Mouse (Mus musculus) limb, embryonic 12.5 days (tissue): ENCODE measurements around the gene Tbl1xr1. TPM values are rescaled to one million over a fixed set of nuclear protein-coding genes. Genes with fewer than 3 reads are reported as not detected.

Experiments used
- ATAC-seq: fragments of 200-750 bp; cut with Nextera tagmentation; 2 replicates; pipeline ENCODE4 v1.8.0; 2017; ENCODE audit warnings: low read depth, moderate TSS enrichment; ENCODE audit not compliant: insufficient number of reproducible peaks, insufficient read depth, low FRiP score, low TSS enrichment
- H3K27ac ChIP-seq: fragments of 300-500 bp; sonication (generic); 2 replicates; pipeline ENCODE4 v1.5.1; 2016; ENCODE audit warnings: mild to moderate bottlenecking, moderate library complexity
- H3K27me3 ChIP-seq: fragments of 300-500 bp; sonication (generic); 2 replicates; pipeline ENCODE4 v1.6.1; 2016; ENCODE audit warnings: mild to moderate bottlenecking, moderate library complexity
- H3K36me3 ChIP-seq: fragments of 300-500 bp; sonication (generic); 2 replicates; pipeline ENCODE4 v1.6.1; 2016; ENCODE audit warnings: mild to moderate bottlenecking, moderate library complexity
- H3K4me1 ChIP-seq: fragments of 300-500 bp; sonication (generic); replicated peaks from 2 replicates; pipeline ENCODE4 v1.6.1; 2016
- H3K4me2 ChIP-seq: fragments of 300-500 bp; sonication (generic); 2 replicates; pipeline ENCODE4 v1.6.1; 2016; ENCODE audit warnings: mild to moderate bottlenecking, moderate library complexity
- H3K4me3 ChIP-seq: fragments of 300-500 bp; sonication (generic); replicated peaks from 2 replicates; pipeline ENCODE4 v1.5.1; 2016; ENCODE audit warnings: mild to moderate bottlenecking
- H3K9ac ChIP-seq: fragments of 300-500 bp; sonication (generic); replicated peaks from 2 replicates; pipeline ENCODE4 v1.6.1; 2016; ENCODE audit warnings: mild to moderate bottlenecking, moderate library complexity
- H3K9me3 ChIP-seq: fragments of 300-500 bp; sonication (generic); 2 replicates; pipeline ENCODE4 v1.6.1; 2016; ENCODE audit warnings: mild to moderate bottlenecking, moderate library complexity
- WGBS: fragments of 180-500 bp; shearing (Covaris S2); methylation state at CpG from one replicate; pipeline ENCODE4 v1.1.7; 2016; 5-methylcytosine and 5-hydroxymethylcytosine counted together
- polyA plus RNA-seq: library from polyadenylated mRNA; unstranded; fragments of >200 nt; fragmentation: Nextera tagmentation; extraction: Ambion mirVana; gene quantifications from 2 replicates; pipeline ENCODE4 v1.2.1, GENCODE M21; 2016

Tbl1xr1 gene
- polyA plus RNA-seq: 35.6 and 38.0 TPM in 2 replicates

DNA sequence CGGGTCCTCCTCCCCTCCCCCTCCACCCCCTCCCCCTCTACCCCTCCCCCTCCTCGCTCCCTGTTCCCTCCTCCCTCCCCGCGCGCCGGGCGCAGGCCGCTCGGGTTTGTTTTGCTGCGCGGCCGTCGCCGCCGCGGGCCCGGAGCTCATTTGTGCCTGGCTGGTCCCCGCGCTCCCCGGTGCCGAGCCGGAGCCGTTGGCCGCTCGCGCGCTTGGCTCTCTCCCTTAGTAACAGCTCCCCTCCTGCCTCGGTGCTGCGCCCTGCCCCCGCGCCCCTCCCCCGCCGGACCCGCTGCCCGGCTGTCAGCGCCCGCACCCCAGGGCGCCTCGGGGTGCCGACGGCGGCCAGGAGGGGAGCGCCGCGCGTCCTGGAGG, at the start of gene Tbl1xr1:
Tbl1xr1 (plus strand) TSS at position 92 of the 375 bp plus-strand sequence.
- Histone ChIP-seq H3K9ac (peak within 1 kb of the TSS; percentile 97), H3K9me3 (no peaks in the 10 kb centered on the region), H3K27ac (peak within 1 kb of the TSS; percentile 99), H3K4me2 (peak within 1 kb of the TSS; percentile 62), H3K27me3 (no peaks in the 10 kb centered on the region), H3K4me3 (peak within 1 kb of the TSS; percentile 93), H3K4me1 (peaks cover 29% of the 10 kb centered on the region), H3K36me3 (peaks cover 8% of the 10 kb centered on the region; the same call in 1 of the 2 replicates)
- peak; percentile 84 for ATAC-seq
- WGBS: 1% methylated on average over 36 of the region's 46 CpGs

DNA sequence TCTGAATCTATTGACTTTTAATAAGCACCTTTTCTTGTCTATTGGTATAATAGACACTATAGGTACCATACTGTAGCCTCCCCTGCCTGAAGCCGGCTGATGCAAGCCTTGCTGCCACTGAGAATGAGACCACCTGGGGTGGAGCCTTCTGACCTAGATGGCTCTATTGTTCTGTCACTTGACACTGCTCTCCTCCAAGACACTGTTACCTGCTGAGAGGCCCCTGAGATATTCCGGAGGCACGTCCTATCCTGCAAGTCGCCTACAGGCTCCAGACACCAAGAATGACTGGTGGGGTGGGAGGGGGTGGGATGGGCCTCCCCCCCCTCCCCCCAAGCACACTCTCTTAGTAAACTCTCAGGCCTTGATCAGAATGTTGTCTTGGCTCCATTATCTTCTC, 38.4 kb upstream of the Tbl1xr1 start:
- WGBS: 34% methylated on average over 4 of the region's 4 CpGs

DNA sequence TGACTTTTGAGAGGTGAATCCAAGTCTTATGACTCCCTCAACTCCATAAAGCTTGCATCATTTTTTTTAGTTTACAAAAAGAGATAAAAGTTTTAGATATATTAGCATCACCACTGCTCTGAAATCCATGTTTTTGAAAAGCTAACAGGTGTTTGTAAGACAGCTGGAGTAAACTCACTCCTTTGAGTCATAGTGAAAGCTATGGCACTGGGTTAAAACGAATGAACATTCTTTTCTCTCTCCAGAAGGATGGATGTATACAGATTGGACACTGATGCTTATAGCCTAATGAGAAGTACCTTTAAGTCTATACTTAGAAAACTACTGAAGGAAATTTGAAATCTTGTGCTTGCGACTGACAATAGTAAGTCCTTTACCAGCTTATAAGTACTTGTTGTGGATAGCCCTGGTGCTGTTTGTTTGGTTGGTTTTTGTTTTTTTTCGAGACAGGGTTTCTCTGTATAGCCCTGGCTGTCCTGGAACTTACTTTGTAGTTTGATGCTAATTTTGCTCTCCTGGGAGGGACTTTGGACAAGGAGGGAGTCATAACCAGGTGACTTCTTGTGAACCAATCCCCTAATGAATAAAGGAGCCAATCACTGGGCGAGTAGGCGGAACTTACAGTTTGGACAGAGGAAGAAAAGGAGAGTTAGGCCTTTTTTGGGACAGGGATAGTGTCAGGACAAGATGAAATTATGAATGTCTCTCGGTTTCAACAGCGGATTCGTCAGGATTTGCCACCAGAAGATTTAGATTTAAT, 37.2 kb upstream of the Tbl1xr1 start:
- no peaks in the 10 kb centered on the region for H3K27me3 ChIP-seq
- no peak overlapping the region for H3K4me2 ChIP-seq
- H3K9me3 ChIP-seq: 0 out of 2 replicates have a peak, but pooled peaks cover 4% of the 10 kb centered on the region
- H3K27ac ChIP-seq: no peak overlapping the region
- no peak overlapping the region for H3K9ac ChIP-seq
- no peaks in the 10 kb centered on the region for H3K36me3 ChIP-seq
- H3K4me3 ChIP-seq: no peak overlapping the region
- H3K4me1 ChIP-seq: no peaks in the 10 kb centered on the region
- no peak for ATAC-seq
- WGBS: 92% methylated on average over 8 of the region's 8 CpGs

More for the DNA sequence above, 38.4 kb upstream of the Tbl1xr1 start:
- Histone ChIP-seq H3K36me3 (no peaks in the 10 kb centered on the region), H3K9me3 (no peaks in the 10 kb centered on the region), H3K27me3 (no peaks in the 10 kb centered on the region), H3K4me1 (no peaks in the 10 kb centered on the region), H3K27ac (no peak overlapping the region), H3K4me3 (no peak overlapping the region), H3K4me2 (no peak overlapping the region), H3K9ac (no peak overlapping the region)
- ATAC-seq: no peak

DNA sequence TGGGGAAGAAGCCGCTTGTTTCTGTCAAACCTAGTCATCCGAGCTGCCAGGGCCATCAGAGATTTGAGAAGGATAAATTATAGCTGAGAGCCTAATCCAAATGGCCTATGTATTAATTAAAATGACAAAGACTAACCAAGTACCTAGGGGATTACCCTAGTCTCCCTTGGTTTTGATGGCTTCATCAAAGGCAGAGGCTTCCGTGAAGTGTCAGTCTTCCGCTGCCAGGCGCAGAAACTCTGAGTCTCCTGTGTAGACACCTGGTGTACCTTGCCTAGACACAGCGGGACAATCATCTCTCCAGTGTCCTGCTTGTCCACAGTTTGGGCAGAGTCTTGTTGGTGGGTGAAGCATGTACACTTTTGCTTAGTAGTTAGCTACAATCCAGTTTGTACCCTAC, 35.8 kb upstream of the Tbl1xr1 start:
- no peaks in the 10 kb centered on the region for H3K27me3 ChIP-seq
- H3K9ac ChIP-seq: no peak overlapping the region
- no peak for ATAC-seq
- WGBS: 79% methylated on average over 6 of the region's 6 CpGs
- no peak overlapping the region for H3K4me2 ChIP-seq
- no peak overlapping the region for H3K4me3 ChIP-seq
- no peaks in the 10 kb centered on the region for H3K36me3 ChIP-seq
- H3K4me1 ChIP-seq: no peaks in the 10 kb centered on the region
- H3K27ac ChIP-seq: no peak overlapping the region
- H3K9me3 ChIP-seq: 0 out of 2 replicates have a peak, but pooled peaks cover 6% of the 10 kb centered on the region

DNA sequence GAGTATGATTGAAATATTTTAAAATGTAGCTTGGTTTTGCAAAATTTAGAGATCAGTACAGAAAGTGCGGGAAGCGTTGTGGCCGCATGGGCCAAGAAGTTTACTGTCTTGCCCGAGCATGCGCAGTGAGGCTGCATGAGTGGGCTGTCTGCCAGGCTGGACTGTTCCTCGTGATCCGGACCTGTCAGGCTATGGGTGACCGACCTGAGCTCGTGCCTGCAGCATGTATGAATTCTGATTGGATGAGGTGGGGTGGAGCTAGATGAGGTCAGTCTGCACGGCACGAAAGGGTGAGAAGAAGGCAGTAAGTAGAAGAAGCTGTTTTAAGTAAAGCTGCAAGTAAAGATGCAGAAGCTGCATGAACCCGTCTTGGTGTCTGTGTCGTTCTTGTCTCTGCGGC, 29.2 kb upstream of the Tbl1xr1 start:
- Histone ChIP-seq H3K4me2 (no peak overlapping the region), H3K27me3 (no peaks in the 10 kb centered on the region), H3K27ac (no peak overlapping the region), H3K9me3 (0 out of 2 replicates have a peak, but pooled peaks cover 13% of the 10 kb centered on the region), H3K4me1 (no peaks in the 10 kb centered on the region), H3K9ac (no peak overlapping the region), H3K4me3 (no peak overlapping the region), H3K36me3 (no peaks in the 10 kb centered on the region)
- WGBS: 86% methylated on average over 14 of the region's 14 CpGs
- no peak for ATAC-seq

DNA sequence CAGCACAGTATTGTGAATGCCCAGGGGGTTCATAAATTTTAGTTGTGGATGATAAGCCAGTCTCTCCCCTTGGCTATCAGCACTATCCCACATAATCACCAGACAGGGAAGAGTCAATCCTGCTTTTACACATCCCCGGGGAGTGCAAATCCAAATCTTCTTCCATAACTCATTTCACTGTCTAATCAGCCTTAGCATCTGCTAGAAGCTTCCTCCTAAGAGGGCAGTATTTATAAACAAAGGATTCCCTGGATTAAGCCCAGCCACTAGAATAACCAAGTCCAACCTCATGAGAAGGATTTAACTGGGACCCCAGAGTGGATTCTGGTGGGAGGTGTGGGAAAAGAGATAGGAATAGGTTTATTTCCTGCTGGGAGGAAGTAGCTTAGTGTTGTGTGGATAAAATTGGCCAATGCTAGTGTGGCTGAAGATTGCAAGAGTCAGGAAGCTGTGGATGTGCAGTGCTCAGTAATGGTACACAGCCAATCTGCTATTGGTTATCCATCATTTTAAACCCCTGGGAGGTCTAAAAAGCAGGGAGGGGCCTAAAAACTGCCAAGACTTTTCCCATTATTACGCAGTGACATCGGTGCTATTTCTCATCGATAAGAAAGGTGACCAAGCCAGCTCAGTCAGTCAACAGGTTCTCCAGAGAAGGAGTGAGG, 19.7 kb upstream of the Tbl1xr1 start:
- Histone ChIP-seq H3K4me1 (0 out of 2 replicates have a peak, but pooled peaks cover 3% of the 10 kb centered on the region), H3K9ac (no peak overlapping the region), H3K4me2 (no peak overlapping the region), H3K27me3 (no peaks in the 10 kb centered on the region), H3K36me3 (no peaks in the 10 kb centered on the region), H3K9me3 (no peaks in the 10 kb centered on the region), H3K27ac (no peak overlapping the region), H3K4me3 (no peak overlapping the region)
- 82% methylated on average over 4 of the region's 4 CpGs for WGBS
- no peak for ATAC-seq

DNA sequence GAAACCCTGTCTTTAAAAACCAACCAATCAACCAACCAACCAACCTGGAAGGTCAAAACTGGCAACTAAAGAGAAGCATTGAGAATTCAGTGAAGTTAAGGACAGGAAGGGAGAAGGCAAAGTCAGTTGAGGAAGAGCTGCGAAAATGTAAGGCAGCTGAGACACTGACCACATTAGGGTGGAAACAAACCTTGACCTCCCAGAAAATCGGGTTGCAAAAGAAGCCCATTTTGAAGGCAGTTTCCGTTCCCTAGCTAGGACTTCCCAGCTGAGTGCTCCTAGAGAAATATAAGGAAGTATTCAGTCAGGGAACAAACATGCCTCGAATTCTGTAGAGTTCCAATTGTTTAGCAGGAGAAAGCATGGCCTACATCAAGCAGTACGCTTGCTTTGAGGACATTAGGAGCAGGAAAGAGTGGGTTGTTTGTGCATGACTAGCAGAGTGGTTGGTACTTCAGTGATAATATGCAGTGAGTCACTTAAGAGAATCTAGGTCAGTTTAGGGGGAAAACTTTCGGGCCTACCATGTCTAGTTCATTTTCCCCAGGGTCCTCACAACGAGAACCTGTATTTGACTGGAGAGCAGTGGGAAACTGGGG, 18.1 kb upstream of the Tbl1xr1 start:
- Histone ChIP-seq H3K4me2 (no peak overlapping the region), H3K27ac (no peak overlapping the region), H3K4me1 (0 out of 2 replicates have a peak, but pooled peaks cover 3% of the 10 kb centered on the region), H3K9ac (no peak overlapping the region), H3K9me3 (no peaks in the 10 kb centered on the region), H3K36me3 (no peaks in the 10 kb centered on the region), H3K27me3 (no peaks in the 10 kb centered on the region), H3K4me3 (no peak overlapping the region)
- WGBS: 83% methylated on average over 7 of the region's 7 CpGs
- ATAC-seq: no peak

DNA sequence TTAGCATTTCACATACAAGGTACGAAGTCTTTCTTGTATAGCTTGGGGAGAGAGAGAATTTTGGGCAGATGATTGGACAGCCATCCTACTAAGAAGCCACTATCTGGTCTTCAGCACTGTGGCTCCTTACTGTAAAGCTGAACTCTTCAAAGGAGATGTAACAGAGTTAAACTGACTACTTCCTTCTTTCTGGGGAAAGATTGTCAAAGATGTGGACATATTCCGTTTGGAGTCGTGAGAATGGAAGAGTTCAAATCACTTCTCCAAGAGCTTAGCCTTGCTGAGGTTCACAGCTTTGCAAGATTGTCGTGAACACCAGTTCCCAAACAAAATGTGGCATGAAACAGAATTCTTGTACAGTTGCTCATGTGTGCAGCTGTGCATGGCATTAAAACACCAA, 15.3 kb upstream of the Tbl1xr1 start:
- Histone ChIP-seq H3K27me3 (no peaks in the 10 kb centered on the region), H3K4me2 (no peak overlapping the region), H3K9ac (no peak overlapping the region), H3K9me3 (no peaks in the 10 kb centered on the region), H3K27ac (no peak overlapping the region), H3K36me3 (no peaks in the 10 kb centered on the region), H3K4me3 (no peak overlapping the region), H3K4me1 (0 out of 2 replicates have a peak, but pooled peaks cover 3% of the 10 kb centered on the region)
- no peak for ATAC-seq
- WGBS: 90% methylated on average over 4 of the region's 4 CpGs

DNA sequence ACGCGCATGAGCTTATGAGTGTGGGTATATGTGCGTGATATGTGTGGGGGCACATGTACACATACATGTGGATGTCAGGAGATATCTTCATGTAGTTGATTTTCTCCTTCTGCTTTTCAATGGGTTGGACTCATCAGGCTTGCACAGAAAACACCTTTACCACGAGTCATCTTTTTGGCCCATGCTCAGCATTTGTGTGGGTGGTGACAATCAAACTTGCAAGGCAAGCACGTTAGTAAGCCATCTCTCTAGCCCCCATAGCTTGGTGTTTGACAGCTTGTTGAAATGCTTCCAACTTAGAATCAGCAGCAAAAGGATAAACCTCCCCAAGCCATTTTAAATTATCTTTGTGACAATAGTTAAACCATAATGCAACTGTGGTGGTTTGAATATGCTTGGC, 7.8 kb upstream of the Tbl1xr1 start:
- no peak overlapping the region for H3K9ac ChIP-seq
- no peak overlapping the region for H3K4me3 ChIP-seq
- H3K36me3 ChIP-seq: no peaks in the 10 kb centered on the region
- no peaks in the 10 kb centered on the region for H3K9me3 ChIP-seq
- no peak overlapping the region for H3K4me2 ChIP-seq
- H3K27ac ChIP-seq: no peak overlapping the region
- 90% methylated on average over 5 of the region's 5 CpGs for WGBS
- H3K4me1 ChIP-seq: no peaks in the 10 kb centered on the region
- H3K27me3 ChIP-seq: no peaks in the 10 kb centered on the region
- no peak for ATAC-seq

DNA sequence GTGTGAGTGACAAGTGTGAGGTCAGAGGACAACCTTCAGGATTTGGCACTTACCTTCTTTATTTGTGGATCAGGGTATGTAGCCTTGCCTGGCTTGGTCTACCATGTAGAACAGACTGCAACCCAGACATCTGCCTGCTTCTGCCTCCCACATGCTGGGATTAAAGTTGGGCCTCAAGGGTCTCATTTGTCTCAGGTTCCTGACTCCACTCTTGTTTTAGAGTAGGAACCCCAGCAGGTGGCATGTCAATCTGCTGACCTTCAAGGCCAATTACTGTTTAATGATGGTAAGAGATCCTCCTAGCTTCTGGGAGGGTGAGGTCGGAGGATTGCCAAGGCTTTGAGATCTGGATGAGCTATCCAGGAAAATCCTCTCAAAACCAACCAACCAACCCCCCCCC, 2.5 kb upstream of the Tbl1xr1 start:
- H3K36me3 ChIP-seq: peaks cover under 1% of the 10 kb centered on the region; the same call in 1 of the 2 replicates
- WGBS: 59% methylated on average over 1 of the region's 1 CpGs
- peaks cover 17% of the 10 kb centered on the region for H3K4me1 ChIP-seq
- H3K27ac ChIP-seq: no peak overlapping the region
- no peaks in the 10 kb centered on the region for H3K9me3 ChIP-seq
- no peak overlapping the region for H3K4me2 ChIP-seq
- no peak for ATAC-seq
- H3K27me3 ChIP-seq: no peaks in the 10 kb centered on the region
- no peak overlapping the region for H3K9ac ChIP-seq
- no peak overlapping the region for H3K4me3 ChIP-seq

DNA sequence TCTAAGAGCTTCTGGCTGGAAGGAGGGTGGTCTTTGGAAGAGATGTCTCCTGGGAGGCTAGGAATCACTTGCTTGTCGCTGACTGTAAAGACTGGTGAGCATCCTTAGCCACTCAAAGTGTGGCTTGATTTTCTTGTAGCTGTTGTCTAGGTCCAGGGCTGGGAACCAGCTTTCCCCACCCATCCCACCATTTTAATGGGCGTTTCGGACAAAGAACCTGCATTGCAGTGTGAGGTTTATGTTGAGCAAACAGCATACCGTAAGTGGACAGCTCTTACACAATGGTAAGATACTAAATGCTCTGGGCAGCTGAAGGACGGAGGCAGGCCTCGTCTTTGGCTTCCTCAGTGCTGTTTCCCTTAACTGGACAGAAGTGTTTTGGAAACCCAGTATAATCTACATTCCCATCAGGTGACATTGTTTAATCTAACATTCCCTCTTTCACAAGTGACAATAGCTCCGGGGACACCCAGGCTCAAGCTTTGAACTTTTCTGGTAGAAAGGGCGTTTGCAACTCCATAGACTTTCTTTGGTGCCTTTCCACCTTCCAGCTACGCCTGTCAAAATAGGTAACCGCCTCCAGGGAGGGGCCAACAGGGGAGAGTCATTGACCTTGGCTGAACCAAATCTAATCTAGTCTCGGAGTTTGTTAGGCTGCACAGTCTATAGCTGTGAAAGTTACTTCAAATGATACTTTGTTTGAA, 1.7 kb upstream of the Tbl1xr1 start:
- Histone ChIP-seq H3K4me1 (peaks cover 25% of the 10 kb centered on the region), H3K4me3 (peak overlapping the region; percentile 93), H3K9ac (no peak overlapping the region), H3K27ac (no peak overlapping the region), H3K27me3 (no peaks in the 10 kb centered on the region), H3K4me2 (peak overlapping the region; percentile 62), H3K36me3 (peaks cover 8% of the 10 kb centered on the region; the same call in 1 of the 2 replicates), H3K9me3 (no peaks in the 10 kb centered on the region)
- no peak for ATAC-seq
- WGBS: 33% methylated on average over 11 of the region's 11 CpGs
